Mouse (Mus musculus): Measurements from ENCODE around the gene Def8.

DNA sequence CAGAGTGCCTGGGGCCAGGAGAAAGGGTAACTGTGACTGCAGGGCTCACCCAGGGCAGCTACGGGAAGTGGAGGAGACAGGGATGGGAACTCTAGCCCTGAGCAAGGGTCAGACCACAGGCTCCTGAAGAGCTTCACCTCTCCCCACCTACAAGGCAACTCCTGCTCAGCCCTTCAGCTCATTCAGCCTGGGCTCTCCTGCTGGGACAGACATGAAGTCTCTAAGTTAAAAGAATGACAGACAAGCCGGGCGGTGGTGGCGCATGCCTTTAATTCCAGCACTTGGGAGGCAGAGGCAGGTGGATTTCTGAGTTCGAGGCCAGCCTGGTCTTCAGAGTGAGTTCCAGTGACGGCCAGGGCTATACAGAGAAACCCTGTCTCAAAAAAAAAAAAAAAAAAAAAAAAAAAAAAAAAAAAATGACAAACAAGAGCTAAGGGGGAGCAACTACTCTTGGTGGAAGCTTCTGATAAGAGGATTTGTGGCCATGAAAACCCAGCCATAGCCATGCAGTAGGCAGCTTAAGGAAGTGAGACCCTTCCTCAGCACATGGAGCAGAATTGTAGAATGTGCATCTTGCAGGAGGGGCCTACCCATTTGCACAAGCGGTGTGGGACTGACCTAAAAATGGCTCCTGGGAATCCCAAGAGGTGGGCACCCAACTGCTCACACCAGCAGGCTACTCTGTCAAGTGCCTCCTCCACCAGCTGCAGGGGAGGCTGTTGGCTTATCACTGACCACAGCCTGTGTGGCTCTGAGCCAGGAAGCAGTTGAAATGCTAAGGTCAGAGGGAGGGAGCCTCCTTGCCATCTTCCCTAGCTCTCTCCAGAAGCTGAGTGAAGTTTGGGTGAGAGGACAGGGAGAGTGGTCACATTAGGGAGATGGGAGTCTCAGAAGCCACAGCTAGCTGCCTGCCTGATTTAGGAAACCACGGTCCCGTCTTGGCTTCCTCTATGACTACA is 14.5 kb upstream of the Def8 start:
- TF ChIP-seq CTCF (IDR thresholded peaks at IDR 0.05; ENCODE audit: low read depth) (no peak), EP300 (IDR thresholded peaks at IDR 0.05; ENCODE audit: low read depth) (no peak)
